Mouse (Mus musculus) ES-E14 (cell line): ENCODE measurements around the gene Rab21.

Experiments
- CHD2 ChIP-seq: IDR thresholded peaks from 2 replicates; pipeline ENCODE4 v1.6.1; 2014; ENCODE audit warnings: mild to moderate bottlenecking, low read depth, low read length, inconsistent platforms
- MAFK ChIP-seq: IDR thresholded peaks from 2 replicates; pipeline ENCODE4 v1.6.1; 2014; ENCODE audit warnings: mild to moderate bottlenecking, low read depth, low read length, inconsistent platforms; ENCODE audit not compliant: insufficient read depth
- ZC3H11A ChIP-seq: IDR thresholded peaks from 2 replicates; pipeline ENCODE4 v1.6.1; 2012; ENCODE audit warnings: low read depth, mild to moderate bottlenecking, inconsistent platforms, low read length, borderline replicate concordance
- ZNF384 ChIP-seq: IDR thresholded peaks from 2 replicates; pipeline ENCODE4 v1.6.1; 2012; ENCODE audit warnings: low read depth, low read length, inconsistent platforms

GRCm38 (mm10) chr10:115342771-115343425, 27.5 kb upstream of the Rab21 start:
- TF ChIP-seq CHD2 (no peak), ZC3H11A (no peak), MAFK (no peak), ZNF384 (no peak)
